Mouse (Mus musculus): ENCODE data around the gene Tmsb4x. TPM values are rescaled to one million over a fixed set of nuclear protein-coding genes. Genes with fewer than 3 reads are reported as not detected.

The Tmsb4x gene
- polyA plus RNA-seq (2017; shearing (Covaris generic)), result 13,536 TPM

GRCm38 (mm10) chrX:167208978-167209754 is at the start of gene Tmsb4x:
TSS of gene Tmsb4x (minus strand) at chrX:167209315.

Other genes starting within 250 kb of the Tmsb4x start
- gene Tlr8, start 55.0 kb upstream of the Tmsb4x start, polyA plus RNA-seq (2017; shearing (Covaris generic)), result not detected
- gene Tlr7, start 121.2 kb upstream of the Tmsb4x start, polyA plus RNA-seq (2017; shearing (Covaris generic)), result 0.26 TPM
- 44.0 TPM for gene Prps2, start 173.4 kb upstream of the Tmsb4x start, polyA plus RNA-seq (2017; shearing (Covaris generic))